Mouse (Mus musculus): ENCODE data around the gene Otulinl.

Otulinl gene

DNA sequence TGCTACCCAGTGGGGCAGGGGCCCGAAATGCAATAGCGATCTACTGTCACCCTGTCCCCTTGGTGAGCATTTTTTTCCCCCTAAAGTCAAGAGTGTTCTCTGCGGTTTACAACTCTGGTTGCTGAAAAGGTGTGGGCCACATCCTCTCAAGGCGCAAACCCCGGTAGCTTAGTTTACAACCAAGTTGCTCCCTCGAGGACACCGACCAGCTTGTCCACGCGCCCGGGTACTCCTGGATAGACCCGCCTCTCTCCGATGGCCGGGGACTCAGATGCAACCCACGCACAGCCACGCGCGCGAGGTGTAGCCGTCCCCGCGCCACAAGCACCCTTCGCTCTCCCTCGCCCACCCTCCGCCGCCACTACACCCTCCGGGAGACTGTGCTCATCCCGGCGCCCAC is 382 bp downstream of the Otulinl start:
- DNase-seq (ENCODE audit: low read depth, low spot score), result no peak

DNA sequence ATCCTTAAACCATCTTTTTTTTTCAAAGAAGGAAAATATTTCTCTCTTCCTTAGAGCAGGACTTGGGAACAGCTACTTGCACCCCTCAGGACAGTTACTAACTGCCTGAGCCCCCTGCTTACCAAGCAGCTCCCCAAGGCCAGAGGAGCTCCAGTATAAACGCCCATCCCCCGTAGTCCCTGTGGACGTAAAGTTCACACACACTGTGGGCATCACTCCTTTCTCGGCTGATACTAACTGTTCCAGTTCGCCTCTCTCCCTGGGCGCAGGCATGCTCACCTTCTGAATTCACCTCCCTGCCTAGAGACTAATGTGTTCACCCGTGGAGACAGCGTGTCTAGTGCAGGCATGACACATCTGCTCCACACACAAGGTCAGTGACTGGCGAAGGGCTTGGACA is 2.9 kb downstream of the Otulinl start:
- no peak for DNase-seq (ENCODE audit: low read depth, low spot score)

DNA sequence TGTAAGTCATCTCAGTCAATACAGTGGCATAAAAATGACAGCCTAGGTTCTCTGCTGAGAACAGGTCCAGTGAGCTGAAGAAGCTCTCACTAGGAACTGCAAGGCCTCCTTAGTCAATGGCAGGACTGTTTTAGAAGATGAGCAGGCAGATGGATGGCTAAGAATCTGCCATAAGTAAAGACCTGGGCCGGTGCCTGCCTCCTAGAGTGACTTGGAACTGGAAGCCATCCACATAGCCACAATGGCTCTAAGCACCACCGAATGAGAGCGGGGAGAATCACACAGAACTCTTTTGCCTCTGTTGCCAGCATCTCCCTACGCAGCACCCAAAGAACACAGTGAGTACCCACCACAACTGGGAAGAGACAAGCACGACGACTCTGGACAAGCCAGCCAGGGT is 3.6 kb downstream of the Otulinl start:
- no peak for DNase-seq (ENCODE audit: low read depth, low spot score)

DNA sequence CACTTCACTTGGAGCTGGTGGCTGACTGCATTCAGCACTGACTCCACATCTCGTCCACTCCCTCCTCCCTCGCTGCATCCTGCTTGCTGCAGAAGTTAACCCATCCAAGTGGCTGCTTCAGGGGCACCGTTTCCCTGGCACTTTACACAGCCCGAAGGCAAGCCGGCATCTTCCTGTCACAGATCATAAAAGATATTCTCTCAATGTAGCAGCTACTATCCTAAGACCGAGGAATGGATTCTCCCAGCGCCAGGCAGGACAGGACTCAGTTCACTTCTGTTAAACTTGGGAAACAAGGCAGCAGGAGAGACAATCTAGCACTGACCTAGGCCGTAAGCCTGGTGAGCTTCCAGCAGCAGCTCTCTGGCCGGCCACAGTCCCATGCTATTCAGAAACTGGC is 5.2 kb downstream of the Otulinl start:
- no peak for DNase-seq (ENCODE audit: low read depth, low spot score)

DNA sequence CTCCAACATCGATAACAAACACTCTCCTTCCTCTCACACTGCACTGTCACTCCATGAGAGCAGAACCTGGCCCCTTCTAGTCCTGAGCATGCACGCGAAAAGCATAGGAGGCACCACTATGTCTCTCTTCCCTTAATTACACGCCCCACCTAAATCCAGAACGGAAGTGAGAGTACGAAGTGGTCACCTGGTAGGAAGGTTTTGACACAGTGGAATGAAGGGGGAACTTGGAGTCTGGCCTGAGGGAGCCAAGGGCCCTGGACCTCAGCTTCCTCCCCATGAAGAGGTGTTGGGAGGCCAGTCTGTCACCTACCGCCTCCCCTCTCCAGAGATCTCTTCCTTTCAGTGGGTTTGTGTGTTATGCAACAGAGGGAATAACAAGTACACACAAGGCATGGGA is 6.3 kb downstream of the Otulinl start:
- no peak for DNase-seq (ENCODE audit: low read depth, low spot score)

DNA sequence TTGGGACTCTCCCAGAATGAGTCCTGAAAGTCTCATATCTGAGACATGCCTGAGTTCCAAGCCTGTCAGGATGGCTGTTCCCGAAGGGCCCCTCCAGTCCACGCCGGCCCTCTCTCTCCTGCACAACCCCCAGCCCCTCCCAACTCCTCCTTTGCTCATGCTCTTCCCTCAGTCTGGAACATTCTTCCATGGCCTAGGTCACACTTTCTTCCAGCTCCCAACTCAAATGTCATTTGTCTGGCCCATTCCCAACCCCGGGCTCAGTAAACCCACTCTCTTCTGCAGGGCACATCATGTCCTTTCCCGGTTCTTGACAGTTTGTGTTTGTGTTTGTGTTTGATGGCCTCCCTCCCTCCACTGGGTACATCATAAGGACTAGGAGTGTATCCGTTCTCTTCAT is 7.3 kb downstream of the Otulinl start:
- no peak for DNase-seq (ENCODE audit: low read depth, low spot score)

DNA sequence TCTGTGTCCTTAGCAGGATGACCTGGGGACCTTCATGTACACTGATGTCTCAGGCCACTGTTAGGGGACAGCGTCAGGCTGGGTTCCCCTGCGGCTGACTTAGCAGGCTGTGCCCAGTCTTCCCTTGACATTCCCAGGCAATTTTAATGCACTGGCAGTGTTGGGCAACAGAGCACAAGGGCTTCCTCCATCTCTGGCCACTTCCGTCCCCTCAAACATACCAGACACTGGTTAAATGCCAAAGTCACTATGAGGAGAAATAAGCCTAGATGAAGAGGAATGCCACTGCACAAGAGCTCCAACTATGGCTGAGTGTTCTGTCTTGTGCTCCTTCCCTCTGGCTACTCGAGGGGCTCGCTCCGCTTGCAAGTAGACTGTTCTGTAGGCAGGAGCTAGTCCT is 8.2 kb downstream of the Otulinl start:
- no peak for DNase-seq (ENCODE audit: low read depth, low spot score)

DNA sequence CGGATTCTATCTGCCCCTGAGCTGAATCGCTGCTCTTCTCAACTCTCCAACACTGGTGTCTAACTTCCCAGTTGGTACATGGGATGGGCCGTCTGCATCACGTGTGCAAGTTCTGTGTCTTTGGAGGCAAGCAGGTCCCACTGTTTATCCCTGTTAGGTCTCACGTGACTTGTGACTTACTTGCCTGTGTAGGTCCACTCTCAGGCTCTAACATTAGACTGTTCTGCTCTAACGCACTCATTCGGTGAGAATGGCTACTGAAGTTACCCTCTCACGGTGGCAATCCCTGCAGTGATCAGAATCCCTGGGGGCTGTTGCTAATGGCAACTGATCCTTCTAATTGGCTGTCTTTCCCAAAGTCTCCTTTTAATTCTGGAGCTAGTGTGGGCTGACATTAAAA is 9.1 kb downstream of the Otulinl start:
- DNase-seq (ENCODE audit: low read depth, low spot score), result no peak

DNA sequence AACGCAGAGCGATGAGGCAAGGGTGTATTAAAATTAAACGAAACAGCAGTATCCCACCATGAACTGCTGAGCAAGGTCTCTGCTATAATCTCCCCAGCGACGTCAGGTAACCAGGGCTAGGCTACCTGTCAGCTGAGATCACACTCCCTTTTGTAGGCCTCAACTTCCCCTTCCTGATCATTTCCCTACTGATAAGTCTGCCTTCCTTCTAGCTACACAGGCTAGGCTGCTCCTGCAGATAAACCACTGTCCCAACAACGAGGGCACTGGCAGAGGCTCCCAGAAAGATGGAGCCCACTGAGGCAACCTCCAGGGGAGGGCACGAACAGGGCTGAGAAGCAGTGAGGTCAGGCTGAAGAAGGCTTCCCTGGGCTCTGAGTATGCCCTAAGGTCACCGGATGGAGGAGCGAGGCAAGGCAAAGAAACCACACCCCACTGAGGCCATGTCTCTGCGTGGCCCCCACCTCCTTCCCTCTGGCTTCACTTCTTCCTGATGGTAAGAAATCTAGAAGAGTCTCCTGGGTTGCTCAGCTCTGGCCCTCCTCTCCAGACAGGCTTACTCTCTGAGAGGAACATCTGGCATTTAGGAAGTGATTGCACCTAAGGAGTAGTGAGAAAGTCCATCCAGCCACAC is 9.7 kb downstream of the Otulinl start:
- DNase-seq (ENCODE audit: low read depth, low spot score), result no peak

DNA sequence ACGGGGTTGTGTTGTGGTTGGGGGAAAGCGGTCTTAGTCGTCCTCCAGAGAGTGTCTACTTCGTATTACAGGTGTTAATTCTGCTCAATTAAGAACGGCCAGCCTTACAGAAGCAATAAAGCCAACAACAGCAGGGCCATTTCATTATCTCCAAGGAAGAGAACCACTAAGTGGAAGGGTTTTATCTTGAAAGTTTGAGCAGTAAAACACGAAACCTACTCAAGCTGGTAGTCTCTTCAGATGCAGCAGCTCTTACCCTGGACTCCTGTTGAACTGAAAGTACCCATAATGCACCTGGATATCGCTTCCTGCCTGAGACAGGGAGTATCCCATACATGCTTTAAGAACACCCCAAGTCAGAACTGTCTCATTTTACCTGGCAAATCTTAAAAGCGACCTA is 10.7 kb downstream of the Otulinl start:
- no peak for DNase-seq (ENCODE audit: low read depth, low spot score)

DNA sequence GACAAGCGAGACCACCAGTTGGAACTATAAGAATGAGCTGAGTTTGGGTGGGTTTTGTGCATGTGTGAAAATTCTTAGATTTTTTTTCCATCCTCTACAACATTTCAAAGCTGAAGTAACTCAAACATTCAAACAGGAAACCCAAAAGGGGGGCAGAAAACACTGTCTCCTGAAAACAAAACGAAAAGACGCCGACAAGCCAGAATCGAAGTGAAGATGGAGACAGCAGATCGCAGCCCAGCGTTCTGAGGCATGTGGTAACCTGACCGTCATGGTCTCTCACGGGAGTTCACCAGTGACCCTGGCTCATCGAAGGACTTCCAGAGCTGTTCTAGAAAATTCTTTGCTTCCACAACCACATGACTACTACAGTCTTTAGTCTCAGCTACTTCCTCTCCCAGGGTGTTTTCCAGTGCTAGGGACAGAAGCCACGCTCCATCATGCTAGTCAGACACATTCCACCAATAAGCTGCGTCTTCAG is 11.4 kb downstream of the Otulinl start:
- no peak for DNase-seq (ENCODE audit: low read depth, low spot score)

DNA sequence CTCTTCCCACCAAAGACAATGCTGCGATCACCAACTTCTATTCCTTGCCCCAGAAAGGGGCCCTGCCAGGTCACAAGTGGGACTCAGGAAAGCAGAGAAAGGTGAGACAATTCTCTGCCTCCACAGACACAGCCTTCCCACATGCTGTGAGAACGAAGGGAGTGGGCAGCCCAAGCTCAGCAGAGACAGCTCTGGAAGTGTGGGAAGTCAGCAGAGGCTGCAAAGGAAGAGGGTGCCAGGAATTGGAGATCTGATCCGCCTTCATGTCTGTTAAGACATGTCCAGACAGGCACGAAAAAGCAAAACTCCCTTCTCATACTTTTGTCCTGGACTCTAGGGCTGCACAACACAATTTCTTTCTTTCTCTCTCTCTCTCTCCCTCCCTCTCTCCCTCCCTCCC is 12.1 kb downstream of the Otulinl start:
- no peak for DNase-seq (ENCODE audit: low read depth, low spot score)

DNA sequence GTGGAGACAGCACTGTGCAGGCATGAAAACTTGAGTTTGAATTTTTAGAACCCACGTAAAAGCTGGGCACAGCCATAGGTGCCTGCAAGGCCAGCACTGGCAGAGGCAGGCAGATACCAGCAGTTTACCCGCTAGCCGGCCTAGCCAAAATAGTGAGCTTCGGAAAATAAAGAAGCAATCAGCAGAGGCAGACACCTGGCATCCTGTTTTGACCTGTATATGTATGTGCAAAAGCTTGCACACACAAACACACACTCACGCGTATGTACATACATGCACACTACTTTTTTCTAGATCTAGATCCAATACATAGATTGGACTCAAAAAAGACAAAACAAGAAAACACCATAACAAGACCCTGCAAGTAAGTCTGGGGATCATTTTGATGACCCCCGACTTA is 12.8 kb downstream of the Otulinl start:
- DNase-seq (ENCODE audit: low read depth, low spot score), result no peak

DNA sequence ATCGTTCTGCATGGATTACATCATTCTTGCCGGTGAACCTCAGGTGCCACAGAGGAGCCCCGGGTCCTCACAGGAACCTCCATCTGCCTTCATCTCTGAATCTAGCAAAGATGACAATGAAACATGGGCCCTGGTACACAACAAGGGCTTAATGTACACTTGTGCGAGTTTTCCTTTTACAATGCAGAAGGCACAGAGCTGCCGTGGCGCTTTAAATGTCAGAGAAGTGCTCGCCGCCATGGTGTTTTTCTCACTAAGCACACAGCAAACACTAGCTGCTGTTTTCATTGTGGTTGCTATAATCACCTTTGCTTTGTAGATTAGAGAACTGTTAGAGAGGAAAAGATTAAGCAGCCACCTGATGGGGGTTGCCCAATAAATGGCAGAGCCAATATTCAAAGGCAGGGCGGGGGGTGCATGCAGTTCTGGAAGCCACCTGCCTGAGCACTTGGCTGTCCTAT is 13.3 kb downstream of the Otulinl start:
- no peak for DNase-seq (ENCODE audit: low read depth, low spot score)

DNA sequence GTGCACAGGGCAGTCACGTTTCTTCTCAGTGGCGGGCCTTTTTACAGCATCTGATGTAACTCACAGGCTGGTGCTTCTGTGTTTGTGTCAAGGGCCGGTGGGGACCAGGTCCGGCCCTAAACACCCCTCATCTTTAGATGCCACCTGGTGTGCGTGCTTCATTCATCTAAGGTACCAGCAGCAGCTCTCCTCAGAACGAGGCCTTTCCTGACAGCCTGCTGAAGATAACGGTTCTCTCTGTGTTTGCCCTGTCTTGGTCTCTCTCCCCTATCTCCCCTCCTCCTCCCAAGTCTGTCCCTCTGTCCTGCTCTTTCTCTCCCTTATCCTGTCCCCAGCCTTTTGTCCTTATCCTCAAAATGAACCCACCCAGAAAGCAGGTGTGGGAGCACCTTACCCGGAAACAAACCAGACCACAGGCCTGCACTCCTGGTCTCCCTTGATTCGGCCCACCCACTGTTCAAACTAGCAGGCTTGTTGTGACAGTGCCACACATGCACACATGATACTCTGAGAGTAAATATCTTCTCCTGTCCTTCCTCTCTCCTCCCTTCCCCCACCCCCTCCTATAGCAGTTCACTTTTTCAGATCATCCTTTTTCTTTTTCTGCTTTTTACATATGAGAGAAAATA is 14.4 kb downstream of the Otulinl start:
- DNase-seq (ENCODE audit: low read depth, low spot score), result no peak

DNA sequence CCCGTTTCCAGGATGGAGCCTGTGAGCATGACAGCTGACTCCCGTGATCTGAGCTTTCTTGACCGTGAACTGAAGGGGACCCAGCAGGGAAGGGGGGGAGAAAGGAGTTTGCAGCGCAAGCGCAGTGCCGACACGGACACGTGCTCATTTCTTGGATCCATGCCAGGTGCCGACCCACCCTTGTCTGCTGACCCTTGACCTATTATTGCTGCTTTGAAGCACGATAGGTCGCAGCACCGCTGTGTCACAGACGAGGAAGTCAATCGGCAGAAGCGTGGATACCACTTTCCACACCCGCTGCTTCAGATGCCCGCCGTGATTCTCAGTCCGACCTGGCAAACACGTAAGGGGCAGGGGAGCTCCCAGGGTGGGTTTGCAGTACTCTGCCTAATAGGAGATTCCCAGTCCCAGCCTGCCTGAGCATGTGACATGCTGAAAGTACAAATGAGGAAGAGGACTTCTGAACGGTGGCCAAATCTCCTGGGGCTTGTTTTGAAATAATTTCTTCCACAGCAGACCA is 15.9 kb downstream of the Otulinl start:
- DNase-seq (ENCODE audit: low read depth, low spot score), result no peak

DNA sequence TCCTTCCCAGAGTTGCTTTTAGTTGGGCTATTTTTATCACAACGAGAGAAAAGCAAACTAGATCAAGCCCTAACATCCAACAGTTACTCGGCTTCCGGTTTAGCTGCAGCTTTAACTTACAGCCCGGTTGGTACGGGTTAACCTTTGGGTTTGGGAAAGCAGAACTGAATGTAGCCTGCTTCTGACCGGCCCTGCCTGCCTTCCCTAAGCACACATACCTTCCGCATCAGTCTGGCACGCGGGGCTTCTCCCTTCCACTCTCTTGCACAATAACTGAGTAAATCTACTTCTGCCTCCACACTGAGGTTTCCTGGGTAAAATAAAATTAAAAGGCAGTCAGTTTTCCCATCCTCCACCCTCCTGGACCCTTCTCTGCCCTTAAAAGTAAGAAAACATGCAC is 17.3 kb downstream of the Otulinl start:
- no peak for DNase-seq (ENCODE audit: low read depth, low spot score)

DNA sequence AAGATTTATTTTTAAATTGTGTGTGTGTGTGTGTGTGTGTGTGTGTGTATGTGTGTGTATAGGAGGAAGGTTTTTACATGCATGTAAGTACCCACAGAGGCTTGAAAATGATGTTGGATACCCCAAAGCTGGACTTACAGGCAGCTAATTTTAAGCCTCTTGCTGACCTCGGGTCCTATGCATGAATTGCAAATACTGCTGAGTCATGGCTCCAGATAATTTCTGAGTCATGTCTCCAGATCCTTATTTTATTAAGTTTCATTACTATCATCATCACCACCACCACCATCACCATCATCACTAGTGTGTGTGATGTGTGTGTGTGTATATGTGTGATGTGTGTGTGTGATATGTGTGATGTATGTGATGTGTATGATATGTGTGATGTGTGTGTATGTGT is 18.7 kb downstream of the Otulinl start:
- no peak for DNase-seq (ENCODE audit: low read depth, low spot score)

DNA sequence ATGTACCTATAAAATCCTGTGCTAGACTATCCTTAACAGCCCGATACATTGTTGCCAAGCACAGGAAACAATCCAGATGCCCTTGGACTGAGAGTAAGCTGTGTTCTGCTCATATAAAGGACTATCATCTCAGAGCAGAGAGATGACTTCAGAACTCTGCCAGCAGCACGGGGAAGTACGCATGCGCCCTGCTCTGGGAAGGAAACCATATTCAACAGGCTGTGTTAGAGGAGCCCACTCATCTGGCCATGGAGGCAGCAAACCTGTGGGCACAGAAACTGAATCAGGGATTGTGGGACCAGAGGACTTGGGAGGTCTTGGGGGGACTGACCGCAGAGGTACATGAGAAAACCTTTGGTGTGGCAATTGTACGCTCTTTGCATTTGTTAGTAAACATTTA is 19.7 kb downstream of the Otulinl start:
- no peak for DNase-seq (ENCODE audit: low read depth, low spot score)

DNA sequence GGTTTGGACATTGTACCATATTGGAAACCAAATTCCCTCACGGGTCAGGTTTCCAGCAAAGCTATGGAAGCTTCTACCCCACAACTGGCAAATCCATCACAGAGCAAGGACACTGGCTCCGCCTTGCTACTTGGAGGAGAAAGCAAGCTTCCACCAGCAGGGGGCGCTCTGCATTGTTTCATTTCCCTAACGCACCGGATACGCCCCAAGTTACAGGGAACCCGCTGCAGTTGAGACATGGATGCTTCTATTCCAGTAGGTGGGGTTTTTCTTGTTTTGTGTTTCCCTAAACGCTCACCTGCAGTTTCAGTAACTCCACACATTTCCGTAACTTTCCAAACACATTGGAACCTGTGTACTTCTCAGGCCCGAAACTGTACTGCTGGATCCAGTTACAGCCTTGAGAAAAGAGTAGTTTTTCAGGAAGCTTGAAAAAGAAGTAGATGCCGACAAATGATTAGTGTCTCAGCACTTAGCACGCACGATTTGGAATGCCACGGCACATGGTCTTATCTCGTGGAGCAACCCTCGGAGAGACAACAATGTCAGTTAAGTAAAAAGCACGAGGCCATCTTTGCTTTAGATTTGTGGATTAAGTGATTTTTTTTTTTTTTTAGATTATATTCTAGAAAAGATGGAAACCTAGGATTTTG is 21.7 kb downstream of the Otulinl start:
- DNase-seq (ENCODE audit: low read depth, low spot score), result peak; percentile 92

DNA sequence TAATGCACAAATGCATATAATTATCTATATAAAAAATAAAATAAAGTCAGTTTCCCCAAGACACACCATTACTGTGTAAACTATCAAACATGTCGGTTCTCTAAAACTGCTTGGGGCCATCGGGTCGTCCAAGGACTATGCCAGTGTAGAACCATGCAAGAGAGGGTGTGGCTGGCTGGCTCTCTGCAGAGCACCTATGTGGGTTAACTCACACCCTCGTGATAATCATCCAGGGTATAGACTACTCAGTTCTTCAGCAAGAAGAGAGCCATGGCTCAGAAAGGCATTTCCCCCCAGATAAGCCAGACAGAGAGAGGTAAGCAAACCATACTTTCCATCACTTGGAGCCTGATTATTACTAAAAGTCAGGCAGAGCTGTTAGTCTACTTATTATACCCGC is 22.2 kb downstream of the Otulinl start:
- no peak for DNase-seq (ENCODE audit: low read depth, low spot score)

DNA sequence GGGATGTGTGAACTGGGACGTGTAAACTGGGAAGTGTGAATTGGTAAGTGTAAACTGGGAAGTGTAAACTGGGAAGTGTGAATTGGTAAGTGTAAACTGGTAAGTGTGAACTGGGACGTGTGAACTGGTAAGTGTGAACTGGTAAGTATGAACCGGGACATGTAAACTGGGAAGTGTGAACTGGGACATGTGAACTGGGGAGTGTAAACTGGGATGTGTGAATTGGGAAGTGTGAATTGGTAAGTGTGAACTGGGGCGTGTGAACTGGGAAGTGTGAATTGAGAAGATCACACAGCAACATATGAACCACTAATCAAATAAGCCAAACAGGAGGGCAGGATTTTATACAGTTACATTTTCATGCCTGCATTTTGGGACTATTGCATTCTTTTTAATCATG is 23.0 kb downstream of the Otulinl start:
- DNase-seq (ENCODE audit: low read depth, low spot score), result no peak

DNA sequence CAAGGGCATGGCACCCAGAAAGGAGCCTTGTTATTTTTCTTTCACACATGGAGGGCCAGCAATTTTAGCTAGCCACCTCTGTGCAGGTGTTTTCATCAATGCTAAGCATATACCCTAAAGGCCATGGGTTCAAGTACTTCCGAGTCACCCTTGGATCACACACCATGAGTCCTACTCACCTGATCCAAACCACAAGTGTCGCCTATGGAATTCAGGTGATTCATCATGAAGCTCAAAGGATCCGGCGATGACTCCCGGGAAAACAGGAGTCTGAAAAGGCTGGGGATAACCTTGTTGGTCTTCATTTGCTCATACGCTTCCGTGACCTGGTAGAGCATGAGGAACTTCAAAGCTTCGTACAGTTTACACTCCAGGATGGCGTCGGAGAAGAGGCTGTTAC is 23.5 kb downstream of the Otulinl start:
- no peak for DNase-seq (ENCODE audit: low read depth, low spot score)

All from ES-CJ7 (cell line).